Mouse (Mus musculus) C3H10T1/2 (cell line): ENCODE results near the gene Tsfm. TPM values are rescaled to one million over a fixed set of nuclear protein-coding genes. Genes with fewer than 3 reads are reported as not detected.

Source experiments
- polyA plus RNA-seq, 2 experiments: library from polyadenylated mRNA; unstranded; fragments of >200 nt; fragmentation: generic; extraction: Trizol; gene quantifications; one replicate each; pipeline ENCODE4 v1.2.1; 2012; ENCODE audit warnings: missing spikeins in 2 of 2

Tsfm gene
- 10 to 100 TPM; 33.2 to 45.3 TPM for polyA plus RNA-seq

DNA sequence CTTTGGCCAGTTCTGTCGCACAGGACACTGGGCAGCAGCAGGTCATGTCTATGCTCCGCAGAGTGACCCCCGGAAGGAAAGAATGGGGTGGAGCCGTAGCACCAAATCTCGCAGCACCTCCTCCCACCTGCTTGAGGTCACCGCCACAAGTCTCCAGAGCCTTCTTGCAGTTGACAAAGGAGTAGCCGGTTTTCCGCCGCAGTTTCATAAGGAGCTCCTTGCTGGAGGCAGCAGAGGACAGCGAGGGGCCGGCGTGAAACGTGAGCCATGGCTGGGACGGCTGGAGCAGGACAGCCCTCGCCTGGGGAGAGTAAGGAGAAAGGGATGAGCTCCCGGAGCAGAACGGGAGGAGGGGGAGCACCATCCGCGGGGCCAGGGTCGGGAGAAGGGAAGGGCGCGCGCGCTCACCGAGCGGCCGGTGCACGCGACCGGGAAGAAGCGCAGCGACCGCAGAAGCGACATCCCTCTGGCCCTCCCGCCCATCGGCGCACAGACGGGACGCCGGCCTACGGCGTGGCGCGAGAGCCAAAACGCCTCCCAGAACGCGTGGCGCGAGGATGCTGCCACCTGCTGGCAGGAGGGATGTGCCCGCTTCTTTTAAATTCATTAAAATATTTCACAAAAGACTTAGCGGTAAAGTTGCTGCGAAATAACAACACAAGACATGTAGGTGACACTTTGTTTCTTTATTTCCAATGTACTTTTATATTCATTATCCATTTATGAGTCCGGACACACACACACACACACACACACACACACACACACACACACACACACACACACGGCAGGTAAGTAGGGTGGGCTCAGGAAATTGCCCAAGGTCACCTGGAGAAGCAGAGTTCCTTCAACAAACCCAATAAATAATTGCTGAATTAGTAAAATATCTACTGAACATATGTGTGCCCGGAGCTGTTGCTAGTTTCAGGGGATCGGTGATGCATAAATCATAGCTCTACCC lies at the start of gene Tsfm:
TSS of gene Tsfm (minus strand) at position 505 of the 961 bp plus-strand sequence.

DNA sequence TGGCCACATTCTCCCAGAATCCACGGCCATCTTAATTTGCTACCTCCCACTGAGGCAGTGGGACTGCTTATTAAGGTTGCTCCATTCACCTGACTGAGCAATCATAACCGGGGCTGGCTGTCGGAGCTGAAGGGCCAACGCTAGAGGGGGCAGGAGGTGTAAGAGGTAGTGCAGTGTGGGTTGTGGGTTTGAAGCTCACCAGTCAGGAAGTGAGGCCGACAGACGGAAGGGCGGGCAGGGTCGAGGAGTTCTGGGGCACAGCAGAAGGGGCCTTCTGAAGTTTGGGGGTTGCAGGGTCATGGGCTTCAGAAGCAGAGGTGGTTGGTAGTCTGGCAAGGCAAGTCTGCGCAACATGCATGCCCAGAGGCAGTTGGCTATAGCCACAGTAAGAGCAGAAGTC lies 44.4 kb upstream of the Tsfm start, which contains the start of gene Agap2:
TSS of gene Agap2 (plus strand) at position 205 of the 400 bp plus-strand sequence.

DNA sequence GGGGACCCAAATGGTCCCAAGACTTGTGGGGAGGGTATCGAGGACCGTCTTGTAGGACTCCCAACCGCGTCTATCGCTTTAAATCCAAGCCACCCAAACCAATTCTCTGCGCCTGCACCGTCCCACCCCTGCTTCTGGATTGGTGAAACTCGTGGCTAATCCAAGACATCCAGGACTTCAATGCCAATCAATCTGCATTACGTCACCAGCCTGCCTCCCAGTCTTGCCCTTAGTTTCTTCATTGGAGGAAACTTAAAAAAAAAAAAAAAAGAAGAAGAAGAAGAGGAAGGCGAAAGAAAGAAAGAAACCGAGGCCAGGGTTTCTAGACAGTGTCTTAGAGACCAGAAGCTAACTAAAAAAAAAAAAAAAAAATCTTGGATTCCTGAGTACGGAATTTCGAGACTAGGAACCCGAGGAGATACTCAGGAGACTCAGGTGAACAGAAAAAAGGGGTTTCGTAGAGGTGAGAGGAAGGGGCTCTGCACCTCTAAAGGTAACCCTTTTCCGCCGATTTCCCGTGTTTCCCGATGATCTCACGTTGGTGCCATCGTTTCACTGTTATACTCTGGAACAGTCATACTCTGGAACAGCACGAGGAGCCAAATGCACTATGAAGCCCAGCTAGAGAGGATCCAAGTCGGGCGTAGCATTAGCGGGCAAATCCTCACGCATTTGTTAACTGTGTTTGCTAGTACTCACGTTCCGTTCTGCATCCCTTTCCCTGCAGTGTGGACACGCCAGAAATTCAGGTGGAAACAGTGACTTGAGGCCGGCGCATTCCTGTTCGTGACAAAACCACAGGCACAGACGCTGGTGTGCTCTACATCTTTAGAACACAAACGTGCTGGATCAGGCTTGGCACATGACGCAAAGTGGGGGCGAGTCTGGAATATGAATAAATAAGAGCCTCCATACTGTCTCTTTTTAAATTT lies 39.8 kb upstream of the Tsfm start, which contains the start of gene Tspan31:
TSS of gene Tspan31 (minus strand) at position 75 of the 932 bp plus-strand sequence.

DNA sequence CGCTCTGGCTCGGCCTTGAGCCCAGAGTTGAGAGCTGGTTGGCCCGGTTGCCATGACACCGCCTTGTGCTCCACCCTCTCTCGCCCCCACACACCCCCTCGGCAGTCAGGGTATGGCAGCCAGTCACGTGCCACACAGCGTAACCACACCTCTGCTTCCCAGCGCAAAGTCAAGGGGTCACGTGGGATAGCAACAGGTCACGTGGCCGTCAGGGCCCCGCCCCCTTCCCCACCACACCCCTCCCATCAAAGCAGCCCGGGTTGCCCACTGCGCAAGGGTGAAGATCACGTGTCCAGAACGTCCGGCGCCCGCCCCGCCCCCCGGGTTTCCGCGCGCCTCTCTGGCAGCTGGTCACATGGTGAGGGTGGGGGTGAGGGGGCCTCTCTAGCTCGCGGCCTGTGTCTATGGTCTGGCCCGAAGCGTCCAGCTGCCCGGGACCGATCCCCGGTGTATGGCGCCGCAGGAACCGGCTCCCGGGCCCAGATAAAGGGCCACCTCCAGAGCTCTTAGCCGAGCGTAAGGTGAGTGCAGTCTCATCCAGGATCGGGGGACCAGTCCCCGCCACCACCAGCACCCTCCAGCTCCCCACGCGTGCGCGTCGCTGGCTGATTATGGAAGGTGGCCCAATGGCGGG lies 32.7 kb upstream of the Tsfm start, which contains the start of gene Cdk4:
TSS of gene Cdk4 (plus strand) at position 296 of the 634 bp plus-strand sequence.

DNA sequence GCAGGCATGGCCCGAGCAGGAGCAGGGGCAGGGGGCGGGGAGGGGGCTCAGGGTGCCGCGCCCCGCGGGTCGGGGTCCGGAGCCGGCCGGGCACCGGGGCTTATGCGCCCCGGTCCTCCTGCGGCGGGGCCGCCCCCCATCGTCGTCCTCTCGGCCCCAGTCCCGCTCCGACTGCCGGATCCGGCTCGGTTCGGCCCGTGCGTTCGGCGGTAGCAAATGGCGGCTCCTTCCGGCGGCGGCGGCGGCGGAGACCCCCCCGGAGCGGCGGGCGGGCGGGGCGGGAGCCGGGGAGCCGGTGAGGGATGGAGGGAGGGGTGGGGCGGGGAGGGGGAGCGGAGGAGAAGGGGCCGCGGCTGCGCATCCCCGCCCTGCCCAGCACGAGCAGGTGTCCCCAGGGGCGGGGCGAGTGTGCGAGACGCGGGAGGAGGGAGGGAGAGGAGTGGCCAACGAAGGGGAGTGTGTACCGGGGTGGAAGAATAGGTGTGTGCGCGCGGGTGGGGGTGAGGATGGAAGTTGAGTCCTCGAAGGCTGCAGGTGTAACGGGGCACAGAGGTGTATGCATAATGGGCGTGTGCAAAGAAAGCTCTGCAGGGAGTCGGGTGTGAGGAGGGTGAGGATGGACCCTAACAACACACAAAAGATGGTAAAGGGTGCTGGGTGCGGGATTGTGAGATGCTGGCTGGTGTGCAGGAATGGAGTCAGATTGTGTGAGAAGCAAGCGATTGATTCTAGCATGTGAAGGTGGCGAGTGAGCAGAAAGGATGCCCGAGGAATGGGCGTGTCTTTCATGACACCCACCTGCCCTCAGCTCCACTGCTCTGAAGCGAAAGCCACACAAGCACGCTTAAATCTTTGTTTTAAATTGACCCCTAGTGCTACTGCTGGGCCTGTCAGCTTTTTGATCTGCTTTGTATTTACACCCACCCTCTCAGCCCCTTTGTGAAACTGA lies 29.6 kb upstream of the Tsfm start, which contains the start of gene March9:
TSS of gene March9 (minus strand) at position 217 of the 949 bp plus-strand sequence.

DNA sequence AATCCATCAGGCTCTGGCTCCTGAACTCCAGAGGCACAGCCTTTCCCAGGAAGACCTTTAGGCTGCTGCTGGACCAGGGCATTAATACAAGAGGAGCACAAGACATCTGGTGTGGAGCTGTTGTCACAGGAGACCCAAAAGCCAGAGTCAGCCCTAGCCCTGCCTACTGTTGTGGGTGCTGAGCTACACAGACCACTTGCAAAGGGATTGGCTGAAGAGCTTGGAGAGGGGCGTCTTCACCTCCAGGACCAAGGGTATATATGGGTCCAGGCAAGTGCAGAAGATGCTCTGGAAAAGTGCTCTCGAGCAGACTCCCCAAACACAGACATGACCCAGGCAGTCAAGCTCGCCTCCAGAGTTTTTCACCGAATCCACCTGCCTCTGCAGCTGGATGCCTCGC lies 17.3 kb upstream of the Tsfm start, which contains the start of gene Cyp27b1:
TSS of gene Cyp27b1 (plus strand) at position 297 of the 400 bp plus-strand sequence.

DNA sequence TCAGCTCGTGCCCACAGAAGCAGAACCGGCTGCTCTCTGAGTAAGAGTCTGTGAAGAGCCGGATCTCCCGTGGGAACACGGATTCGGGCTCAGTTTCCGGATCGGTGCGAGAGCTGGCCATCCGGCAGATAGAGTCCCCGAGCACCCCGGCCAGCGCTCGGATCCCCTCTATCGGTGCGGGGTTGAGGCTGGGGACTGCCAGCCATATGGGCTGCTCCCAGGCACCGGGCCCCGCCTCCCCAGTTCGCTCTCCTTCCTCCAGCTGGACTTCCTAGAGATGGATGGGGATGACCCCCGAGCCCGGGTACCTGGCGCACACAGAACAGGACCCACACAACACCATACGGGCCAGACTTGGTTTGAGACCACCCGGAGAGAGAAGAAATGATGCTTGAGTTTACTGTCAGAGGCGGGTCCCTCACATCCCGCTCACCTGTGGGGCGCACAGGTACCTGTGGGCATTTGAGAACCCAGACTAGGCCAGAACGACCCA lies 10.7 kb upstream of the Tsfm start, which contains the start of the genes Mettl1 and Eef1akmt3:
TSS of gene Mettl1 (plus strand) at position 141 of the 493 bp plus-strand sequence.
TSS of gene Eef1akmt3 (minus strand) at position 240 of the 493 bp plus-strand sequence.

DNA sequence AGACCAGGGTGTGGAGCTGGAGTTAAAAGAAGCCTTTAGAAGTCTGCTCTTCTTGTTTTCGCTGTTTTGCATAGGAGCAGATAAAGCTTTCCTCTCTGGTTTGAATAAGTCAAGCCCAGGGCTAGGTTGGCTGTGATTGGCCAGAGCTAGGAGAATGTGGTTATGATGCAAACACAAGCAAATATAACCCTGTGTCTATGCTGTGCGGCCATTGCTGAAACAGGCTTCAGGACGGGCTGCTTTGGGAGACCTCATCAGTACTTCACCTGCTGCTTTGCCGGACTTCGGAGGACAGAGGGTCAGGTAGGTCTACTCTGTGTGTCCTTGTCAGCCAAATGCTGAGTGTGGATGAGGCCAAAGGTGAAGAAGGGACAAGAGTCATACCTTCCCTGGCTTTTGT lies 30.1 kb downstream of the Tsfm start, which contains the start of gene Avil:
TSS of gene Avil (plus strand) at position 181 of the 400 bp plus-strand sequence.

DNA sequence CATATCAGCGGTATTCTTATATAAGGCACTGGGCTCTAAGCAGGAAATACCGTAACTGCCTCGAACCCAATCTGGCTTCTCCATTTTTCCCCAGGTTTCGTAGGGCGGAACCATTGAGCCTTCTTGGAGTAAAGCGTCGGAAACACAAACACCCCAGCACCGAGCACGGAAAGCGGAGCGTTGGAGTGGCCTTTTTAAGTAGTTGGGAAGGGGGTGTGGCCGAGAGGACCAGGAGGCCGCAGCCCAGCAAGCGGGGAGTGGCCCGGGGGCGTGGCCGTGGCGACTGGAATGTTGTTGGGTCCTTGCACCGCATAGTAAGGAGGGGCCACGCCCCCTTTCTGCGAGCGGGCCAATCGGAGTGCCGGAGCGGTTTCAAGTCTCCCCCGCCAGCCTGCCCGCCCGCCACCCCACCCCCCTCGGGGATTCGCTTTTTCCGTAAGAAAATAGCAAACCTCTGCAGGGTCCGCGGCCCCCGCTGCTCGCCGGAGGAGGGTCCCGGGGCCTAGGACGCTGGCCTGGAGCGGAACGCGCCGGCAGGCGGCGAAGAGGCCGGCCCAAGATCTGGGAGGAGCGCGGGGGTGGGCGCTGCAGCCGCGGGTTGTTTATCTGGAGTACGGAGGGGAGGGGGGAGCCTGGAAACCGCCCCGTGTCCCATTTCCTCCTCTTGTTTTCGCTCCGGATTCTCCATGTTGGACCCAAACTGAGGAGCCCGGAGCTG lies 52.2 kb downstream of the Tsfm start, which contains the start of gene Ctdsp2:
TSS of gene Ctdsp2 (plus strand) at position 441 of the 718 bp plus-strand sequence.

Other genes with a start within 250 kb of the Tsfm start
- 10 to 100 TPM; 13.2 to 19.2 TPM for gene Atp23, start 129.5 kb downstream of the Tsfm start, polyA plus RNA-seq
- 100 to 1,000 TPM in 1 of 2 experiments, 10 to 100 TPM in 1; 55.9 to 178 TPM for gene Ctdsp2, start 52.1 kb downstream of the Tsfm start, polyA plus RNA-seq
- gene Avil, start 30.1 kb downstream of the Tsfm start, polyA plus RNA-seq: 1 to 10 TPM in 1 of 2 experiments, under 1 TPM in 1; 0.08 to 1.8 TPM
- 10 to 100 TPM; 11.5 to 42.6 TPM for gene Mettl1, start 10.6 kb upstream of the Tsfm start, polyA plus RNA-seq
- under 1 TPM; 0.05 to 0.14 TPM for gene Eef1akmt3, start 10.7 kb upstream of the Tsfm start, polyA plus RNA-seq
- gene Cyp27b1, start 17.4 kb upstream of the Tsfm start, polyA plus RNA-seq: 1 to 10 TPM in 1 of 2 experiments, under 1 TPM in 1; 0.06 to 1.1 TPM
- gene March9, start 29.3 kb upstream of the Tsfm start, polyA plus RNA-seq: 10 to 100 TPM; 11.7 to 15.1 TPM
- gene Cdk4, start 32.7 kb upstream of the Tsfm start, polyA plus RNA-seq: 100 to 1,000 TPM; 769 to 844 TPM
- 100 to 1,000 TPM in 1 of 2 experiments, 10 to 100 TPM in 1; 74.9 to 185 TPM for gene Tspan31, start 39.4 kb upstream of the Tsfm start, polyA plus RNA-seq
- gene Agap2, start 44.4 kb upstream of the Tsfm start, polyA plus RNA-seq: 10 to 100 TPM in 1 of 2 experiments, under 1 TPM in 1; 0.85 to 10.7 TPM
- 100 to 1,000 TPM in 1 of 2 experiments, 10 to 100 TPM in 1; 27.4 to 134 TPM for gene Os9, start 90.3 kb upstream of the Tsfm start, polyA plus RNA-seq
- 10 to 100 TPM in 1 of 2 experiments, 1 to 10 TPM in 1; 4.1 to 18.6 TPM for gene B4galnt1, start 134.4 kb upstream of the Tsfm start, polyA plus RNA-seq
- gene Slc26a10, start 149.8 kb upstream of the Tsfm start, polyA plus RNA-seq: under 1 TPM; 0.14 to 0.66 TPM
- 100 to 1,000 TPM in 1 of 2 experiments, 10 to 100 TPM in 1; 23.6 to 137 TPM for gene Arhgef25, start 159.2 kb upstream of the Tsfm start, polyA plus RNA-seq
- 10 to 100 TPM; 26.0 to 79.0 TPM for gene Dtx3, start 164.9 kb upstream of the Tsfm start, polyA plus RNA-seq
- 10 to 100 TPM in 1 of 2 experiments, 1 to 10 TPM in 1; 9.1 to 33.4 TPM for gene Pip4k2c, start 180.7 kb upstream of the Tsfm start, polyA plus RNA-seq
- gene Kif5a, start 232.5 kb upstream of the Tsfm start, polyA plus RNA-seq: under 1 TPM; 0.02 to 0.37 TPM
- gene Dctn2, start 235.5 kb upstream of the Tsfm start, polyA plus RNA-seq: 100 to 1,000 TPM; 146 to 282 TPM